Mouse (Mus musculus): ENCODE results near the gene Usp7.

DNA sequence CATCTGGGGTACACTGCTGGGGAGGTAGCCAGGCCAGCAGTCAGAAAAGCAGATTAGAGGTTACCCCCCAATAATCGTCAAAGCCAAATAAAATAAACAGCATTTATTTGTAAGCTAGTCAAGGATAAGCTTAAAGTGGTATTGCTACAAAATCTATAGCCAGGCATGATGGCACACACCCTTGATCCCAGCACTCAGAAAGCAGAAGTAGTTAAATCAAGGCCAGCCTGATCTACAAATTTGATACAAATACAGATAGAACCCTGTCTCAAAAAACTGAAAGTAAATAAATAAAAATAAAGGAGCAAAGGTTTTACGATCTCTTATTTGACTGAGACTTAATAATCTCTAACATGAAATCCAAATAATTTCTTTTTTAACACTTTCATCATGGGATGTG lies 66.3 kb downstream of the Usp7 start:
- no peak for TF ChIP-seq TAL1 (conservative IDR thresholded peaks at IDR 0.05; ENCODE audit: low read depth, low read length)
- no peak for TF ChIP-seq GATA1 (IDR thresholded peaks at IDR 0.05; ENCODE audit: borderline replicate concordance, low read length)
- no peak for TF ChIP-seq CTCF (IDR thresholded peaks at IDR 0.05; ENCODE audit: low read depth, low read length)
- TF ChIP-seq GATA2 (IDR thresholded peaks at IDR 0.05; ENCODE audit: borderline replicate concordance, low read depth, low read length), result no peak

Data from G1E (cell line).